Mouse (Mus musculus) retina, postnatal 7 days (tissue): ENCODE measurements at regions not wholly inside any gene's neighbourhood (a gene's known extent, or its start where the extent isn't known, plus 50 kb on each side); places are given as distances from the start of the nearest gene placed in this dataset.

Experiments used
- DNase-seq: peaks from one replicate; pipeline ENCODE4 v3.0.0-alpha.2; 2012; ENCODE audit warnings: low read depth, low spot score

DNA sequence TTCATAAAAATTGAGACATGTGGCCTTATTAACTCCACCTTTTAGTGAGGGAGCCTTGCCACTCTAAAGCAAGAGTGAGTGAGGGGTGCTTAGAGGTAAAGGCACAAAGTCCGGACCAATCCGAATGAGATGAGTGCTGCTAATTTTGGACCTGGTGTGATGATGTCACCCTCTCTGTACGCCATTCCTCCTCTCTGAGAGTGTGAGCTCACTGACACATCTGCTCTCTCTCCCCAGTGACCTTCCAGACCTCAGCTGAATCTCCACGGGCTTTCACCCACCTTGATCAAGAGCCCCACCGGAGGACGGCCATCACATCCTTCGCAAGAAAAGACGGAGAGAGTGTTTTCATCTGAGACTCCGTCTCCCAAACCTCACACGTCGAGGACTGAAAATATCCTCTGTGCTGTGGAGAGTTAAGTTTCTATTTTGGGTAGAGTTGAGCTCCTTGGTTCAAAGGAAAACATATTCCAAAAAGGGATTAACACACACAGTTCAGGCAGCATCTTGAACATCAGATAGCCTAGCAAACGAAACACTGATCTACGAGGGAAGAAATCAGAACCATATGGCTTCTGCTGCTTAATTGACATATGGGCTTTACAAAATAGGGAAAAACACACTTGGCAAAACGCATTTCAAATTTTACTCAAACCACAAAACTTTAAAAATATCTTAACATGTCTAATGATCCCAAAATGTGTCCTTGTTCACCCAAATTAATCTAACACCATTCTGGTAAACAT is 96.2 kb upstream of the 3110018I06Rik start:
- DNase-seq = no peak

DNA sequence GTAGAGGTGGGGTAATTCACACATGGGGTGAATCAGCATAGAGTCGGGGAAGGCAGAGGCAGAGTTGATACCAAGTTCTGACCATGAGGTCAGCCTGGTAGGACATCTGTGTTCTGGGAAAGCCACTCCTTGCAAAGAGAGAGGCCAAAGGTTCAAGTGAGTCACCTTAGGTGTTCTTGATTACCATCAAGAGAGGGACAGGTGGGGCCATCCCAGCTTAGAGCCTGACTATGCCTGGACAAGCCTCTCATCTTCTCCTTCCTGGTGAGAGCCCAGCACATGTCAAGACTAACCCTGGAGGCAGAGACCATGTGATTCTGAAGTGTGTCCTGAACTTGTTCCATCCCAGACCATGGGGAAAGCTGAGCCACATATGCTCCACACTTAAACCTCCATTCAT is 94.0 kb upstream of the 3110018I06Rik start:
- DNase-seq = no peak

DNA sequence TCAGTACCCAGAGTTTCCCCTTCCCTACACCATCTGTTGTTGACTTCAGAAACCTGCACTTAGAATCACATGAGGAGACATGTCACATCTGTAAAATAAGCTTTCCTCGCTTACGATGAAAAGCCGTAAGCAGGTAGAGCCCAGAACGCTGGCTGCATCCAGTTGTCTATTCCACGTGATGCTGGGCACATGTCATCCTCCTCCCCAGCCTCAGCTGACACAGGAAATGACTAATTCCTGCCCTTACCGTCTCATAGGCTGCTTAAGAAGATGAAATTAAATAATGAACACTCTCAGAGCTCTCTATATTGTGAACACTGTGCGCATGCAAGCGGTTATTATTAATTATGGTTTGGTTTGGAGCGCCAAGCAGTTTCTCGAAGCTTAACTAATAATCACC is 83.6 kb upstream of the 3110018I06Rik start:
- DNase-seq = no peak

DNA sequence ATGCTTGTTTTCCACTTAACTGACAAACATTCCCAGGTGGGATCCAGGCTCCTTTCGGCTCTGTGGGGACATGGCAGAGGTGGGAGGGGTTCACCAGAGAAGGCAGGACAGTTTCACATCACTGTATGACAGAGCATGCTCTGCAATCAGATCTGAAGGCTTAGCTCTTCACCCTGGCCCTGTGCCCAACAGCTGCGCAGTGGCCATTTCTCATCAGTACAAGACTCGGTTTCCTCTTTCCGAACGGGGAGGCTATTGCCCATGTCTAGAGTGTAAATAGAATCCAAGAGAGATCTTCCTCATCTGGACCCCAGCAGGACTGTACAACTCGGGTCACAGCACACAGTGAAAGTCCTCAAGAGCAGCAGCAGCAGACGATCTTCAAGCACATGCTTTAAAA is 64.5 kb upstream of the 3110018I06Rik start:
- no peak for DNase-seq

DNA sequence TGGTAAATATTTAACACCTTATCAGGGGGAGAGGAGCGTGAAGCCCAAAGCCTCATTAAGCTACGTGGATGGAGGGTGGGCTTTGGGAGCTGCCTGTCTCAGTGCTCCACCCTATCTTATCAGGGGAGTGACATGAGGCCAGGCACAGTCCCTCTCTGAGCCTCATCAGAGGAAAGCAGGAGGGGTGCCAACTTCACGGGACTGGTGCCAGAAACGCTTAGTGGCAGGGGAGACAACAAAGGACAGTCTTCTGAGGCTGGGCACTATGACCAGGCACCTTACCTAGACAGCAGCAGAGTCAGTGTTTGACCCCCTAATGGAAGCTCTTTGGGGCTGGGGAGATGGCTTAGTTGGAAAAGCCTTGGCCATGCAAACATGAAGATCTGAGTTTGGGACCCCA is 49.9 kb upstream of the 3110018I06Rik start:
- DNase-seq = no peak
